Mouse (Mus musculus): ENCODE results near the gene Acat2. TPM values are rescaled to one million over a fixed set of nuclear protein-coding genes. Genes with fewer than 3 reads are reported as not detected.
"Not testable (repeated sequence)": the region's sequence is repeated elsewhere in the genome, so short reads cannot be mapped to it uniquely, and the experiment has no call there.

Acat2 gene
- total RNA-seq, 2 experiments from 2014 or later, result 59.1 to 60.8 TPM

DNA sequence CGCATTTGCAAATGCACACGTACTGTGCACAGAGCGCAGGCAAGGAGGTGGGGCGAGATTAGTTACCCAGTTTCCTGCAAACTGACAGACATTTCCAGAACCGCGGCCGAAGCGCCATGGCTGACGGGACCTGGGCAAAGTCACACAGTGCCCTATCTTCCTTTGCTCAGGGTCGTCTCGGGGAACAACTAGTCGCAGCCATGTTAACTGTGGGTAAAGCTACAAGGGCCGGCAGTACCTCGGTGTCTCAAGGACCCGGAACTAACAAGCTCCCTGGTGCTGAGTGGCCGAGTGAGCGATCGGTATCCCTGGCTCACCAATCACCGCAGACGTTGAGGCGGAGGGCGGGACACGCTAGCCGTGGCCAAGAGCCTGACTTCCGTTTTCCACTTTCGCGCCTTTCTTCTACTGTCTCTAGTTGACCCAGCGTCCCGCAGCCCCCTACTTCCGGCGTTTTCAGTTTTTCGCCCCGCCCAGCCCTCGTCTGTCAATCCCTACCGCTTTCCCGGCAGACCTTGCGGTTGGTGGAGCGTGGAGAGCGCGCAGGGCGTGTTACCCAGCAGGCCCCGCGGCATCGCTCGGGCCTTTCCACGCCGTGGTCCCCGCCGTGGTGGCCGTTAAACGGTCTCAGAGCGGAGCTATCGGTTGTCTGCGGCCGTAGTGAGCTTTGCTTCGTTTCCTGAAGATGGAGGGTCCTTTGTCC is 44.5 kb downstream of the Acat2 start, which contains the start of gene Mrpl18:
TSS of gene Mrpl18 (minus strand) at position 465 of the 703 bp plus-strand sequence.
- intact Hi-C loops (cut with DNase I), result loop anchor here (5.0 kb wide), 2 partner anchors 46 to 76 kb away; partner anchors contain the start of genes Acat2 and Wtap
- peak; percentile 99 to 100 for DNase-seq (ENCODE audit: low spot score in 2 of 2)

DNA sequence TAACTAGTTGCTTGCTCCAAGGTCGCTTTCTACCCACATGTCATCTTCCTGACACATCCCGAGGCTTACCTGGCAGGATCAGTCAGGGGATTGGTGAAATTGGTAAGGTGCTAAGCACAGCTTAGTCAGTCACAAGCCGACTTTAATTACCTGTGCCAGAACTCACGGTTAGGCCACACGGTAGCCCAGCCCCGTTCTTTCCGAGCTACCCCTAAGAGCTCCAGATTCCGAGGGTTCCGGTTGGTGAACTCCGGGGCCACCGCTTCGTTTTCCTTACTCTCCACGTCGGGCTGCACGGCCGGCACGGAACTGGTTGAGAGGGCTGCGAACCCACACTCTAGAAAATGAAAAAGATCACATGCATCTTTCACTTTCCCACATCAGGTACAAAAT is 45.1 kb downstream of the Acat2 start, which contains the start of gene Tcp1:
TSS of gene Tcp1 (plus strand) at position 214 of the 393 bp plus-strand sequence.
- DNase-seq (ENCODE audit: low spot score in 2 of 2), result no peak
- intact Hi-C loops (cut with DNase I), result loop anchor here (5.0 kb wide), 2 partner anchors 47 to 77 kb away; partner anchors contain the start of genes Acat2 and Wtap

DNA sequence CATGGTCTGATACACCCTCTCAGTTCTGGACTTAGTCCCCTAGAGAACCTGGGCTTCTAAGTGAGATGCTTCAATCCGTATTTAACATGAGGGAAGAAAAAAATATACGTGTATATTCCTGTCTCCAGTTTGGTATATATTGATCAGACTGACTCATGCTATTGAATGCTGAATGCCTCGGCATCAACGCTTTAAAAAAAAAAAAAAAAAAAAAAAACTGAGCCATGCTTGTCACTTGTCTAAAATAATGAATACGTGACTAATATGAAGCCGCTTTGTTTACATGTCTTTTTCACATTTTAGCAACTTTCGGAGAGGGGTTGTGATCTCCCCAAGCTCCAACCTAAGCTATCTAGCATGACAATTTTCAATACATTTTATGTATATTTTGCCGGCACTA is 50.2 kb downstream of the Acat2 start:
- intact Hi-C loops (cut with DNase I), result no loop called here
- no peak for DNase-seq (ENCODE audit: low spot score in 2 of 2)

DNA sequence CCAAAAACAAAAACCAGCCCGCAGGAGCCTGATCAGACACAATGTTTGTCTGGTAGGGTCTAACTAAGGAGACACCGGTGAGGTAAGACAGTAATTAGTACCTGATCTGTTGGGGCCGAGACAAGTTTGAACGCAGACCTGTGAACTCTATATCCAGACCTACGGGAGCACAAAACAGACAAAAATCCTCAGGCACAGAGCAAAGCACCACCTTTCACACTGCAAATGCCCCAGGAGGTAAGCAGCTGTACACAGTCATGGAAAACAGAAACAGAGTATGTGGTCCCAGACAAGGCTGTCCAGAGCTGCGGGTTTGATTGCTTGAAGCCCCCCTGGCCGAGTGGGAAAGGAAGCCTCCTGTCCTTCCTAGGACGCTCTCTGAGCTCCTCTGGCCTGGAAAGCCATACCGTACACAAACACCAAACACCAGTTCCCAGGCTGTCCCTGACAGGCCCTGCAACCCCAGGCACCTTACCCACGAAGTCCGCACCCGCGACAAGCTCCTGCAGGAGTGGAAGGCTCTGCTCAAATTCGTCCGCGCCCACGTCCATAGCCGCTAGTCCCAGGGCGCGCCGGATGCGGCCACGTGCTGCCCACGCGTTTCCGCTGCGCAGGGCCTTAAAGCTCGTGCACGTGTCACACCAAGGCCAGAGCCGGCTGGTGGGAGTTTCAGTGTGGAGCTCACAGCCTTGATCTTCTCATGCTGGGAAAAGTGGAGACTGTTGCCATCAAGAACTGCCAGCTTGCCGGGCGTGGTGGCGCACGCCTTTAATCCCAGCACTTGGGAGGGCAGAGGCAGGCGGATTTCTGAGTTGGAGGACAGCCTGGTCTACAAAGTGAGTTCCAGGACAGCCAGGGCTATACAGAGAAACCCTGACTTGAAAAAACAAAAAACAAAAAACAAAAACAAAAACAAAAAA is 50.9 kb downstream of the Acat2 start, which contains the start of gene Pnldc1:
TSS of gene Pnldc1 (minus strand) at position 870 of the 920 bp plus-strand sequence.
- intact Hi-C loops (cut with DNase I), result no loop called here
- no peak for DNase-seq (ENCODE audit: low spot score in 2 of 2)

DNA sequence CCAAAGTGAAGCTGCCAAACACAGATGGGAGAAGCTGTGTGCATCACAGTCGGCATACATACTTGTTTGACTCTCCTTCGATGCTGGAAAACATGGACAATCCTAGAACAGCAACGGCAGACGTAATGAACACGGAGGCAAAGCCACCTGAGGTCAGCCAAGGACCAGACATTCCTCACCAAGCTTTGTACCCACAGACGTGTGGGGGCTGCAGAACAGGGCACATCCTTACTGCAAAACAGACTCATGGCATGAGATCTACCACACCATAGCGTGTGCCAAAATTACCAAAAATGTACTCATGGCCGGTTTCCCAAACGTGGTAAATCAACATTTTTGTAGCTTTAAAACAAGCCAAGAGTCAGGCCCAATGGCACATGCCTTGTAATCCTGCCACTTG is 54.1 kb downstream of the Acat2 start:
- peak in 1 of 2 experiments; percentile 45 for DNase-seq (ENCODE audit: low spot score in 2 of 2)
- intact Hi-C loops (cut with DNase I), result no loop called here

DNA sequence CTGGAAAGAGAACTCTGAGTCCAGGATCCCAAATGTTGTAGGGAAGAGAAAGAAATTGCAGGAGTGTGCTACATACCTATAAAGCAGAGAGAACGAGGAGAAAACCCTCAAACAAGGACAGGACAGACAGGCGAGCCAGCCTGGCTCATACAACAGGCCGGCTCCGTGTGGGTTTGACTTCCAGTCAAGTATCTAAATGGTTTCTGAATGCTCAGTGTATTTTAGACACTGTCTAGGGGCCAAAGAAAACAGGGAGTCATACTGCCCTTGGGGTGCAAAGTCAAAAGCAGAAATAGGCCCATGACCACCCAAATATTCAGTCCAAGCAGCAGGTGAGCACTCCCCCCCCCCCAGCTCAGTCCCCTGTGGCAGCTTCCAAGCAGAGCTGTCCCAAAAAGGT is 54.7 kb downstream of the Acat2 start:
- DNase-seq (ENCODE audit: low spot score in 2 of 2), result no peak
- intact Hi-C loops (cut with DNase I), result no loop called here

DNA sequence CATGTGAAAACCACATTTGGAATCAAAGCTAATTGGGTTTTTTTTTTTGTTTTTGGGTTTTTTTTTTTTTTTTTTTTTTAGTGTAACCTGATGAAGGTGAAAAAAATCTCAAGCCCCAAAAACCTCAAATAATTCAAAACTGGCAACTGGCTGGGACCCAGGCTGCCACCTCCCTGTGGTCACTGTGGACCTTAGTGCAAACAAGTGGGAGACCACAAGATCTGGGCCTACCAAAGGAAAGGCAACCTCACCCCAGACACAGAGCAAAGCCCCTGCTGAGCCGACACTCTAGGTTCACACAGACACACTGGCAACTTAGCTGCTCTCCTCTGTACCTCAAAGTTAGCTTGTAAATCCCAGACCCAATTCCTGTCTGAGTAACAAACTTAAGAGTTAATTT is 56.2 kb downstream of the Acat2 start:
- DNase-seq (ENCODE audit: low spot score in 2 of 2), result no peak
- intact Hi-C loops (cut with DNase I), result no loop called here

DNA sequence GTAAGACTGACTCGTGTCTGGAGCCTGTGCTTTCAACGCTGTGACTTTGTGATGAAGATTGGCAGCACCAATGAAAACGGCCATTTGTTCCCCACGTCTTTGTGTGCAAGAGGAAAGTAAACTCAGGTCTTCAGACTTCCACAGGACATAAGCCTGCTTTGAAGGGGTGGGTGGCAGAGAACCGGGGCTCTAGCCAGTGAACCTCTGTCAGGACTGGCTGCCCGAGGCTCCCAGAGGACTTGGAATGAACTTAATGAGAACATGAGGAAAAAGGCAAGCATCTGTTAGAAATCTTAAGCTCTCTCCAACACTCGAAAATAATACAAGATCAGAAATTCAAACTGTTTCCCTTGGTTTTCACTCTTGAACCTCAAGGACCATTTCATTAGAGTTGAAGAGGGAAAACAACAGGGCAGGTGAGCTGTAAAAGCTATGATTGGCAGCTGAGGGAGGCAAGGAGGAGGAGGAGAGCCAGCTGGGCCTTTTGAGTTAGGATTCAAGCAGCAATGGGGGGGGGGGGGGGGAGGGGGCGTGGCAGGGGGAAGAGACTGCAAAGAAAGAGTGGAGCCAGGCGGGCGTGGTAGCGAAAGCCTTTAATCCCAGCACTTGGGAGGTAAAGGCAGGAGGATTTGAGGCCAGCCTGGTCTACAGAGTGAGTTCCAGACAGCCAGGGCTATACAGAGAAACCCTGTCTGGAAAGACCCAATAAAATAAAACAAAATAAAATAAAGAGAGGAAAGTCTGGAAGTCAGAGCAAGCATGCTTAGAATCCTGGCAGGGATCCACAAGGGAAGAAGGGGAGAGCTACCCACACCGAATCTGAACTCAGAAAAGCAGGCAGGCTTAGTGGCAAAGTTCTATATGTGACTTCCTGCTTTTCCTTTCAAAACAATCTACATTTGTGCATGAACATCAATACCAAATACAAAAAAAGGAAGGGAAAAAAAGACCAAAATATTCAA is 56.9 kb downstream of the Acat2 start:
- no peak for DNase-seq (ENCODE audit: low spot score in 2 of 2)
- intact Hi-C loops (cut with DNase I), result no loop called here

DNA sequence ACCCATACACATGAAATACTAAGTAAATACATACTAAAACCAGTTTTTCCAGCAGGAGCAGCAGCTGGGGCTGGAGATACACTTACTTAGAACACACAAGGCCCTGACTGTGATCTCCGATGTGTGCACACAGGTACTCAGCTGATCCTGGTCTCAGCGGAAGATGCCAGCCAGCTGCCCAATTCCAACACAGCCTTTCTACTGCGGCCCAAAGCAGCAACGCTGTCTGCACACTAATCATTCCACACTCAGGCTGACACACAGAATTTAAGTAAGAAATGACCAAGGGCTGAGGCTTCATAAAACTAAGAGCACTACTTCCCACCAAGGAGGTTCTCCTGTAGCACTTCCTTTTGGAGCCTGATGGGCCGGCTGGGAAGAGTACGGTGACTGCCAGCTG is 58.3 kb downstream of the Acat2 start:
- intact Hi-C loops (cut with DNase I), result no loop called here
- no peak for DNase-seq (ENCODE audit: low spot score in 2 of 2)

DNA sequence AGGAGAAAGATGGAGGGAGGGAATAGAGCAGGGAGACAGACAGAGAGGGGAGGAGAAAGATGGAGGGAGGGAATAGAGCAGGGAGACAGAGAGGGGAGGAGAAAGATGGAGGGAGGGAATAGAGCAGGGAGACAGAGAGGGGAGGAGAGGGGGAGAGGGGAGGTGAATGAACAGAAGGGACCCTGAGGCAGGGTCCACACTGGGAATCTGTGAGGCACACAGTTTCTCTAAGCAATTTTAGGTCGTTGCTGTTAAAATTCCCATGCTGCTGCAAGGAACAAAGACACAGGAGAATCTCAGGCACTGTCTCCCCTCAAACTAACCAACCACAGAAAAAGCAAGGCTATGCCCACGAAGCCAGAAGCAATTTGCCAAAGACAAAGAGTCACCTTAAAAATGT is 61.9 kb downstream of the Acat2 start:
- DNase-seq (ENCODE audit: low spot score in 2 of 2); intact Hi-C loops (cut with DNase I): not testable (repeated sequence)

DNA sequence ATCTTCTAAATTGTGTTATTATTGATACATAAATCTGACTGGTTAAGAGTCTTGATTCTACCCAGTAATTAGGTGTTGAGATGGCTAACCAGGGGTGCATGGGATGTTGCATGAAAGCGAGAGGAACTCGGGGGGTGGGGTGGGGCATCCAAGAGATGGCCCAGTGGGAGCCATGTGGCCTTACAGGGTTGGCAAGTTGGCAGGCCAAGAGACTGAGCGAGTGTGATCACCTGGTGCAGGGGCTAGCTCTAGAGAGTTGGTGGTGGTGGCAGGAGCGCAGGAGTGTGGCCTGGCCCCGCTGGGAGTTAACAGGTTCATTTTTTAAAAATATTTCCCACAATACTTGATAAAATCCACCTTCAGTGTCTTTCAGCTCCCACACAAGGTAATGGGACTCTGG is 62.9 kb downstream of the Acat2 start:
- DNase-seq (ENCODE audit: low spot score in 2 of 2), result no peak
- intact Hi-C loops (cut with DNase I), result no loop called here

Other genes starting within 250 kb of the Acat2 start
- gene Igf2r, start 191.1 kb downstream of the Acat2 start, total RNA-seq (2021), result 10 to 100 TPM; 28.5 to 29.2 TPM
- gene Mas1, start 92.6 kb downstream of the Acat2 start, total RNA-seq (2021), result 10 to 100 TPM; 37.2 to 39.0 TPM
- under 1 TPM in 1 of 2 experiments, not detected in 1; 0.37 TPM for gene Mrgprh, start 84.7 kb downstream of the Acat2 start, total RNA-seq (2021)
- gene Pnldc1, start 50.5 kb downstream of the Acat2 start, total RNA-seq (2021), result 1 to 10 TPM; 2.3 to 2.7 TPM
- 100 to 1,000 TPM; 210 to 217 TPM for gene Tcp1, start 45.0 kb downstream of the Acat2 start, total RNA-seq (2021)
- 10 to 100 TPM; 59.7 to 65.2 TPM for gene Mrpl18, start 44.4 kb downstream of the Acat2 start, total RNA-seq (2021)
- gene Acat3, start 20.1 kb downstream of the Acat2 start, total RNA-seq (2021), result 1 to 10 TPM; 2.6 to 3.9 TPM
- 10 to 100 TPM; 50.9 to 53.6 TPM for gene Wtap, start 33.4 kb upstream of the Acat2 start, total RNA-seq (2021)
- gene Sod2, start 46.1 kb upstream of the Acat2 start, total RNA-seq (2021), result 100 to 1,000 TPM; 267 to 275 TPM
- gene Gpr31b, start 91.5 kb upstream of the Acat2 start, total RNA-seq (2021), result not detected
- gene Tcp10b, start 100.4 kb upstream of the Acat2 start, total RNA-seq (2021), result under 1 TPM; 0.23 to 0.30 TPM
- gene Unc93a, start 171.1 kb upstream of the Acat2 start, total RNA-seq (2021), result under 1 TPM in 1 of 2 experiments, not detected in 1; 0.14 TPM

All from left cerebral cortex, postnatal 25 days (tissue).